Mouse (Mus musculus) embryonic fibroblast, embryonic 13.5 days (primary cell): Measurements from ENCODE around the gene Abcd3.

Experiments
- CTCF ChIP-seq: IDR thresholded peaks from 2 replicates; pipeline ENCODE4 v1.5.1; 2011; ENCODE audit warnings: mild to moderate bottlenecking, control low read depth, low read length, moderate library complexity, borderline replicate concordance; ENCODE audit not compliant: insufficient read depth
- POLR2A ChIP-seq: IDR thresholded peaks from 2 replicates; pipeline ENCODE4 v1.6.1; 2011; ENCODE audit warnings: low read depth, mild to moderate bottlenecking, control low read depth, low read length, moderate library complexity

- TF ChIP-seq CTCF (no peak), POLR2A (no peak)
These were observed 77.2 kb downstream of the Abcd3 start for GRCm38 (mm10) chr3:121737901-121738300.
